Mouse (Mus musculus): ENCODE data around the gene Napa. TPM values are rescaled to one million over a fixed set of nuclear protein-coding genes. Genes with fewer than 3 reads are reported as not detected.
A peak's percentile ranks its signal among the peaks of the same experiment; 100 is the strongest.

The Napa gene
- polyA plus RNA-seq, 1 experiment, result 138 TPM

- Histone ChIP-seq H3ac (ENCODE audit: control insufficient read depth, insufficient read length, low read depth) (no peak overlapping the region), H3K79me2 (ENCODE audit: control insufficient read depth, insufficient read depth) (no peaks in the 10 kb centered on the region), H3K79me3 (ENCODE audit: low read depth) (no peaks in the 10 kb centered on the region), H3K27me3 (ENCODE audit: control insufficient read depth, insufficient read depth, insufficient read length) (peaks cover 8% of the 10 kb centered on the region), H3K36me3 (ENCODE audit: control insufficient read depth, insufficient read depth) (no peaks in the 10 kb centered on the region), H3K4me3 (ENCODE audit: insufficient read depth, poor library complexity, severe bottlenecking) (no peak overlapping the region)
- TF ChIP-seq MYOD1 (IDR thresholded peaks at IDR 0.05; ENCODE audit: control insufficient read depth, insufficient read length, low read depth) (no peak), CEBPB (IDR thresholded peaks at IDR 0.05; ENCODE audit: low read depth) (no peak), CTCF (IDR thresholded peaks at IDR 0.05; ENCODE audit: control insufficient read depth, insufficient read depth, insufficient read length) (peak; percentile 14)
Observed at GRCm38 (mm10) chr7:16153522-16153921, 55.3 kb downstream of the Napa start.

GRCm38 (mm10) chr7:16155132-16155872, 57.0 kb downstream of the Napa start:
- no peak overlapping the region for H3ac ChIP-seq (ENCODE audit: control insufficient read depth, insufficient read length, low read depth)
- TF ChIP-seq MAX (IDR thresholded peaks at IDR 0.05) (no peak), CTCF (IDR thresholded peaks at IDR 0.05; ENCODE audit: control insufficient read depth, insufficient read depth, insufficient read length) (no peak), FOSL1 (IDR thresholded peaks at IDR 0.05; ENCODE audit: insufficient read depth, low read length, poor library complexity, severe bottlenecking) (no peak), CEBPB (IDR thresholded peaks at IDR 0.05; ENCODE audit: low read depth) (no peak), MYOD1 (IDR thresholded peaks at IDR 0.05; ENCODE audit: control insufficient read depth, insufficient read length, low read depth) (no peak), USF1 (IDR thresholded peaks at IDR 0.05; ENCODE audit: low read depth) (no peak), MYOG (IDR thresholded peaks at IDR 0.05; ENCODE audit: control insufficient read depth, extremely low read depth, insufficient read length) (no peak)
- peaks cover 3% of the 10 kb centered on the region for H3K27me3 ChIP-seq (ENCODE audit: control insufficient read depth, insufficient read depth, insufficient read length)
- no peak overlapping the region for H3K4me3 ChIP-seq (ENCODE audit: insufficient read depth, poor library complexity, severe bottlenecking)
- no peaks in the 10 kb centered on the region for H3K79me2 ChIP-seq (ENCODE audit: control insufficient read depth, insufficient read depth)
- H3K79me3 ChIP-seq (ENCODE audit: low read depth), result no peaks in the 10 kb centered on the region
- no peaks in the 10 kb centered on the region for H3K36me3 ChIP-seq (ENCODE audit: control insufficient read depth, insufficient read depth)

GRCm38 (mm10) chr7:16156105-16156714, 58.0 kb downstream of the Napa start:
- no peaks in the 10 kb centered on the region for H3K36me3 ChIP-seq (ENCODE audit: control insufficient read depth, insufficient read depth)
- H3K27me3 ChIP-seq (ENCODE audit: control insufficient read depth, insufficient read depth, insufficient read length), result peaks cover 3% of the 10 kb centered on the region
- H3ac ChIP-seq (ENCODE audit: control insufficient read depth, insufficient read length, low read depth), result no peak overlapping the region
- no peaks in the 10 kb centered on the region for H3K79me3 ChIP-seq (ENCODE audit: low read depth)
- TF ChIP-seq MYOG (IDR thresholded peaks at IDR 0.05; ENCODE audit: control insufficient read depth, extremely low read depth, insufficient read length) (no peak), FOSL1 (IDR thresholded peaks at IDR 0.05; ENCODE audit: insufficient read depth, low read length, poor library complexity, severe bottlenecking) (no peak), CTCF (IDR thresholded peaks at IDR 0.05; ENCODE audit: control insufficient read depth, insufficient read depth, insufficient read length) (no peak), CEBPB (IDR thresholded peaks at IDR 0.05; ENCODE audit: low read depth) (no peak), USF1 (IDR thresholded peaks at IDR 0.05; ENCODE audit: low read depth) (no peak), MAX (IDR thresholded peaks at IDR 0.05) (no peak), MYOD1 (IDR thresholded peaks at IDR 0.05; ENCODE audit: control insufficient read depth, insufficient read length, low read depth) (no peak)
- no peaks in the 10 kb centered on the region for H3K79me2 ChIP-seq (ENCODE audit: control insufficient read depth, insufficient read depth)
- no peak overlapping the region for H3K4me3 ChIP-seq (ENCODE audit: insufficient read depth, poor library complexity, severe bottlenecking)

GRCm38 (mm10) chr7:16158735-16159134, 60.5 kb downstream of the Napa start:
- no peaks in the 10 kb centered on the region for H3K27me3 ChIP-seq (ENCODE audit: control insufficient read depth, insufficient read depth, insufficient read length)
- no peak for TF ChIP-seq USF1 (IDR thresholded peaks at IDR 0.05; ENCODE audit: low read depth)
- TF ChIP-seq CTCF (IDR thresholded peaks at IDR 0.05; ENCODE audit: control insufficient read depth, insufficient read depth, insufficient read length), result no peak
- no peak for TF ChIP-seq CEBPB (IDR thresholded peaks at IDR 0.05; ENCODE audit: low read depth)
- TF ChIP-seq MYOD1 (IDR thresholded peaks at IDR 0.05; ENCODE audit: control insufficient read depth, insufficient read length, low read depth), result no peak
- TF ChIP-seq FOSL1 (IDR thresholded peaks at IDR 0.05; ENCODE audit: insufficient read depth, low read length, poor library complexity, severe bottlenecking), result no peak
- no peak for TF ChIP-seq MYOG (IDR thresholded peaks at IDR 0.05; ENCODE audit: control insufficient read depth, extremely low read depth, insufficient read length)
- no peak for TF ChIP-seq MAX (IDR thresholded peaks at IDR 0.05)
- no peaks in the 10 kb centered on the region for H3K36me3 ChIP-seq (ENCODE audit: control insufficient read depth, insufficient read depth)
- H3K79me3 ChIP-seq (ENCODE audit: low read depth), result no peaks in the 10 kb centered on the region
- H3K79me2 ChIP-seq (ENCODE audit: control insufficient read depth, insufficient read depth), result no peaks in the 10 kb centered on the region
- no peak overlapping the region for H3ac ChIP-seq (ENCODE audit: control insufficient read depth, insufficient read length, low read depth)
- H3K4me3 ChIP-seq (ENCODE audit: insufficient read depth, poor library complexity, severe bottlenecking), result no peak overlapping the region

DNA sequence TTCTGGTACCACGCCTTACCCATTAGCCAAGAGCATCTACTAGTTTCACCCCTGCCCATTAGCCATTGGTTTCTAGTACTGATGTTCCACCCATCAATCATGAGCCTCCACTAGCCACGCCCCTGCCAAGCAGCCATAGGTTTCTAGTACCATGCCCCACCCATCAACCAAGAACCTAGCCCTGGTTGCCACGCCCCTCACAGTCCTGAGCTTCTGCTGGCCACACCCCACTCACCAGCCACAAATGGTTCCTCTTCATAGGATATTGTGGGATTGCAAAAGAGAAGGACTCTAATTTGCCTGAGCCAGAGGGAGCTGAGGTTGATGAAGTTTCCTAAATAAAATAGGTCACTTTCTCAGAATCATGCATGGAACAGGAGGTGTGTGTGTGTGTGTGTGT, 62.4 kb downstream of the Napa start:
- H3K27me3 ChIP-seq (ENCODE audit: control insufficient read depth, insufficient read depth, insufficient read length), result no peaks in the 10 kb centered on the region
- H3K79me3 ChIP-seq (ENCODE audit: low read depth), result no peaks in the 10 kb centered on the region
- no peak overlapping the region for H3ac ChIP-seq (ENCODE audit: control insufficient read depth, insufficient read length, low read depth)
- no peaks in the 10 kb centered on the region for H3K79me2 ChIP-seq (ENCODE audit: control insufficient read depth, insufficient read depth)
- no peaks in the 10 kb centered on the region for H3K36me3 ChIP-seq (ENCODE audit: control insufficient read depth, insufficient read depth)
- no peak overlapping the region for H3K4me3 ChIP-seq (ENCODE audit: insufficient read depth, poor library complexity, severe bottlenecking)
- TF ChIP-seq MAX (IDR thresholded peaks at IDR 0.05) (no peak), MYOG (IDR thresholded peaks at IDR 0.05; ENCODE audit: control insufficient read depth, extremely low read depth, insufficient read length) (no peak), USF1 (IDR thresholded peaks at IDR 0.05; ENCODE audit: low read depth) (no peak), CTCF (IDR thresholded peaks at IDR 0.05; ENCODE audit: control insufficient read depth, insufficient read depth, insufficient read length) (no peak), FOSL1 (IDR thresholded peaks at IDR 0.05; ENCODE audit: insufficient read depth, low read length, poor library complexity, severe bottlenecking) (no peak), MYOD1 (IDR thresholded peaks at IDR 0.05; ENCODE audit: control insufficient read depth, insufficient read length, low read depth) (no peak), CEBPB (IDR thresholded peaks at IDR 0.05; ENCODE audit: low read depth) (no peak)

Data from C2C12 (cell line).